30 mouse cellular contexts compared by ENCODE assay signal in the genomic region with DNA sequence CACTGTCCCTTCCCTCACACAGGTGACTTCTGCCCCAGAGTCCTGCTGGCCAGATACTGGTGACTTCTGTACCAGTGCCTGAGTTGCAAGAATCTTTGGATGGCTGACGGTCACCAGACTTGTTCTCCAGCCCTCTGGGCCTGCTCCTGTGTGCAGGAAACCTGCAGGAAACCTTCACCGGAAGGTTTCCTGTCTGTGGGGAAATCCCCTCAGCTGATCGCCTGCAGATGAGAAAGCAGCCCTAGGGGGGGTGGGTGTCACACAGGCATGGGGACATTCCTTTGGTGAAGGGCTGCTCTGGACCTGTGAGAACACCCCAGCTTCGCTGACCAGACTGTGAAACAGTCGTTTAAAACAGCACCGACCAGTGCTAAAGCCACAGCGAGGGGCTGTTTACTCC.
DNase-seq lines count a peak whose midpoint lies in the region; ATAC-seq and TF ChIP-seq lines count a peak whose summit lies in the region.
"Had no signal": no experiment of that assay in that cellular context is flagged by ENCODE, and none has a peak within 500 bp of the region (broad histone marks: within the 10 kb centered on the region; RNA-seq: fewer than 3 reads in every experiment).

No protein-coding gene starts in this region.

- H3K4me2 ChIP-seq in CH12.LX (ENCODE audit: insufficient read depth, low read depth, poor library complexity, severe bottlenecking), result peak overlapping the region; percentile 9; the same call in 1 of the 2 replicates
- H3K4me2 ChIP-seq in embryonic facial prominence, embryonic 12.5 days (replicated peaks), result no peak overlapping the region
- H3K4me2 ChIP-seq in limb, embryonic 12.5 days, result no peak overlapping the region
- H3K4me2 ChIP-seq: heart, embryonic 12.5 days; hindbrain, embryonic 15.5 days; liver, embryonic 11.5 days; midbrain, embryonic 12.5 days; neural tube, embryonic 12.5 days had no signal

- peak; percentile 5; the same call in 1 of the 2 replicates for TF ChIP-seq EP300 in CH12.LX (IDR thresholded peaks at IDR 0.05; ENCODE audit: low read length)

- DNase-seq in gastrocnemius, adult 2 months, result peak; percentile 17
- no peak for DNase-seq in gastrocnemius, adult 8-10 months (ENCODE audit: low spot score in 2 of 2)
- no peak for DNase-seq in CH12.LX (ENCODE audit: extremely low read depth)
- DNase-seq in T-cell, adult 2 months (ENCODE audit: low spot score), result no peak
- no peak for DNase-seq in cerebellum, postnatal 36 days
- DNase-seq: adrenal gland, postnatal 25 days; cerebellum, adult 8-10 months; cerebellum, postnatal 25 days; gastrocnemius, postnatal 36 days; heart, adult 2 months; heart, postnatal 4 days; kidney, adult 8-10 months; lung, postnatal 4 days; right cerebral cortex, adult 18-20 months; spleen, adult 18-20 months; thymus, adult 18-20 months; thymus, postnatal 25 days had no signal

- intact Hi-C loops in gastrocnemius, adult 2 months (cut with DNase I), result no loop called here

- TF ChIP-seq RAD21 in CH12.LX (IDR thresholded peaks at IDR 0.05; ENCODE audit: low read depth, low read length), result no peak

- no peak for ATAC-seq in embryonic facial prominence, embryonic 12.5 days (ENCODE audit: insufficient number of reproducible peaks, insufficient read depth, low FRiP score, low TSS enrichment)
- ATAC-seq in limb, embryonic 12.5 days (ENCODE audit: insufficient number of reproducible peaks, insufficient read depth, low FRiP score, low TSS enrichment, low read depth), result no peak
- ATAC-seq: forebrain, embryonic 14.5 days; intestine, embryonic 16.5 days; Patski had no signal

- peaks cover 3% of the 10 kb centered on the region for H3K9me3 ChIP-seq in CH12.LX (replicated peaks; ENCODE audit: low read length)
- H3K9me3 ChIP-seq in embryonic facial prominence, embryonic 12.5 days, result no peaks in the 10 kb centered on the region
- no peaks in the 10 kb centered on the region for H3K9me3 ChIP-seq in limb, embryonic 12.5 days
- H3K9me3 ChIP-seq: heart, embryonic 12.5 days; hindbrain, embryonic 15.5 days; midbrain, embryonic 12.5 days; neural tube, embryonic 12.5 days had no signal

- peaks cover 34 to 43% of the 10 kb centered on the region in 2 experiments for H3K4me1 ChIP-seq in CH12.LX (ENCODE audit: control insufficient read depth in 1 of 2, insufficient read depth in 2 of 2)
- peaks cover 8% of the 10 kb centered on the region for H3K4me1 ChIP-seq in embryonic facial prominence, embryonic 12.5 days
- H3K4me1 ChIP-seq in limb, embryonic 12.5 days (replicated peaks), result peaks cover 10% of the 10 kb centered on the region
- H3K4me1 ChIP-seq: heart, embryonic 12.5 days; hindbrain, embryonic 15.5 days; midbrain, embryonic 12.5 days; neural tube, embryonic 12.5 days had no signal

- H3K36me3 ChIP-seq in CH12.LX (replicated peaks in 1 of 2; ENCODE audit: control insufficient read depth in 1 of 2, insufficient read depth in 1 of 2, low read length in 1 of 2), result no peaks in the 10 kb centered on the region
- no peaks in the 10 kb centered on the region for H3K36me3 ChIP-seq in embryonic facial prominence, embryonic 12.5 days
- no peaks in the 10 kb centered on the region for H3K36me3 ChIP-seq in limb, embryonic 12.5 days
- H3K36me3 ChIP-seq: heart, embryonic 12.5 days; hindbrain, embryonic 15.5 days; midbrain, embryonic 12.5 days; neural tube, embryonic 12.5 days had no signal

- WGBS in embryonic facial prominence, embryonic 12.5 days, result 48% methylated on average over 7 of the region's 7 CpGs
- 57% methylated on average over 7 of the region's 7 CpGs for WGBS in limb, embryonic 12.5 days

- no peak overlapping the region for H3K4me3 ChIP-seq in gastrocnemius, adult 2 months
- H3K4me3 ChIP-seq in CH12.LX (replicated peaks in 1 of 3; ENCODE audit: low read depth in 2 of 3, low read length in 2 of 3, poor library complexity in 1 of 3), result no peak overlapping the region
- no peak overlapping the region for H3K4me3 ChIP-seq in embryonic facial prominence, embryonic 12.5 days
- no peak overlapping the region for H3K4me3 ChIP-seq in limb, embryonic 12.5 days (replicated peaks)
- H3K4me3 ChIP-seq: heart, adult 2 months; heart, embryonic 12.5 days; hindbrain, embryonic 15.5 days; megakaryocyte, embryonic 14.5 days; midbrain, embryonic 12.5 days; myocyte; neural tube, embryonic 12.5 days had no signal

- in situ Hi-C loops in CH12.LX (cut with MboI; ENCODE audit: low pct_ligation_motif_present, low pct_unique_long_range_greater_than_20kb, low sequenced_read_pairs), result no loop called here

- peak overlapping the region; percentile 38 for H3K27ac ChIP-seq in gastrocnemius, adult 2 months
- H3K27ac ChIP-seq in CH12.LX (ENCODE audit: insufficient read depth, low read depth), result peak overlapping the region; percentile 49
- peak overlapping the region; percentile 51; the same call in 1 of the 2 replicates for H3K27ac ChIP-seq in embryonic facial prominence, embryonic 12.5 days
- peak overlapping the region; percentile 74 for H3K27ac ChIP-seq in limb, embryonic 12.5 days
- H3K27ac ChIP-seq: heart, adult 2 months; hindbrain, embryonic 15.5 days; kidney, postnatal 0 days; midbrain, embryonic 12.5 days; neural tube, embryonic 12.5 days had no signal

- TF ChIP-seq CTCF in gastrocnemius, adult 2 months (IDR thresholded peaks at IDR 0.05), result no peak
- no peak for TF ChIP-seq CTCF in CH12.LX (conservative IDR thresholded peaks at IDR 0.05 in 1 of 2, IDR thresholded peaks at IDR 0.05 in 1 of 2; ENCODE audit: low read depth in 2 of 2, low read length in 2 of 2)

- TF ChIP-seq POLR2A in CH12.LX (IDR thresholded peaks at IDR 0.05; ENCODE audit: low read depth, low read length), result peak; percentile 38; the same call in 1 of the 2 replicates

- H3K27me3 ChIP-seq in CH12.LX (replicated peaks), result no peaks in the 10 kb centered on the region
- H3K27me3 ChIP-seq in embryonic facial prominence, embryonic 12.5 days, result no peaks in the 10 kb centered on the region
- no peaks in the 10 kb centered on the region for H3K27me3 ChIP-seq in limb, embryonic 12.5 days
- H3K27me3 ChIP-seq: heart, embryonic 12.5 days; hindbrain, embryonic 15.5 days; megakaryocyte, embryonic 14.5 days; midbrain, embryonic 12.5 days; neural tube, embryonic 12.5 days; Patski had no signal

- H3K9ac ChIP-seq in CH12.LX (ENCODE audit: insufficient read depth, low read depth), result 0 out of 2 replicates have a peak overlapping the region, but pooled peaks have one; percentile 1
- no peak overlapping the region for H3K9ac ChIP-seq in embryonic facial prominence, embryonic 12.5 days
- H3K9ac ChIP-seq in limb, embryonic 12.5 days (replicated peaks), result 0 out of 2 replicates have a peak overlapping the region, but pooled peaks have one; percentile 18
- H3K9ac ChIP-seq: heart, embryonic 12.5 days; hindbrain, embryonic 15.5 days; midbrain, embryonic 12.5 days; neural tube, embryonic 12.5 days had no signal

- no peaks in the 10 kb centered on the region for H3K79me2 ChIP-seq in CH12.LX (replicated peaks; ENCODE audit: control insufficient read depth, extremely low read depth, insufficient read depth, poor library complexity, severe bottlenecking)

- dilution Hi-C loops in CH12.LX (cut with MboI; ENCODE audit: extremely low pct_ligation_motif_present, extremely low pct_unique_long_range_greater_than_20kb, low sequenced_read_pairs), result no loop called here

TF ChIP-seq in CH12.LX, 34 proteins besides CTCF, POLR2A, EP300 and RAD21 (continues in another document):
- TF ChIP-seq SMC3 (IDR thresholded peaks at IDR 0.05; ENCODE audit: low read depth, low read length), result no peak
- no peak for TF ChIP-seq IRF4 (IDR thresholded peaks at IDR 0.05; ENCODE audit: low read depth, low read length)
- no peak for TF ChIP-seq MEF2A (IDR thresholded peaks at IDR 0.05; ENCODE audit: borderline replicate concordance, low read depth, low read length)
- no peak for TF ChIP-seq JUND (conservative IDR thresholded peaks at IDR 0.05; ENCODE audit: low read depth, low read length)
- TF ChIP-seq MAZ (IDR thresholded peaks at IDR 0.05; ENCODE audit: low read depth, low read length), result no peak
- TF ChIP-seq ZKSCAN1 (IDR thresholded peaks at IDR 0.05; ENCODE audit: borderline replicate concordance, low read depth, low read length), result no peak
- TF ChIP-seq ETS1 (conservative IDR thresholded peaks at IDR 0.05; ENCODE audit: low read depth, low read length), result peak; percentile 49; the same call in 1 of the 2 replicates
- no peak for TF ChIP-seq UBTF (IDR thresholded peaks at IDR 0.05; ENCODE audit: low read depth, low read length)
- no peak for TF ChIP-seq MXI1 (IDR thresholded peaks at IDR 0.05; ENCODE audit: low read depth, low read length)
- TF ChIP-seq JUN (IDR thresholded peaks at IDR 0.05; ENCODE audit: insufficient read depth, low read depth, low read length), result no peak
- no peak for TF ChIP-seq MAFK (IDR thresholded peaks at IDR 0.05; ENCODE audit: insufficient replicate concordance, low read length)
- TF ChIP-seq USF2 (conservative IDR thresholded peaks at IDR 0.05; ENCODE audit: low read depth, low read length), result no peak
- TF ChIP-seq GABPA (IDR thresholded peaks at IDR 0.05; ENCODE audit: insufficient replicate concordance, low read depth, low read length), result no peak
- TF ChIP-seq ELF1 (IDR thresholded peaks at IDR 0.05; ENCODE audit: low read depth, low read length), result peak; percentile 10; the same call in 1 of the 2 replicates
- peak; percentile 67 for TF ChIP-seq BHLHE40 (IDR thresholded peaks at IDR 0.05; ENCODE audit: low read depth, low read length)
- peak; percentile 62; the same call in 1 of the 2 replicates for TF ChIP-seq TCF12 (IDR thresholded peaks at IDR 0.05; ENCODE audit: low read depth, low read length)
- TF ChIP-seq KAT2A (IDR thresholded peaks at IDR 0.05; ENCODE audit: insufficient replicate concordance, low read length), result no peak
- no peak for TF ChIP-seq CHD1 (IDR thresholded peaks at IDR 0.05; ENCODE audit: low read depth, low read length)
- TF ChIP-seq E2F4 (IDR thresholded peaks at IDR 0.05; ENCODE audit: insufficient replicate concordance, low read depth, low read length), result no peak
- TF ChIP-seq RCOR1 (conservative IDR thresholded peaks at IDR 0.05; ENCODE audit: low read depth, low read length), result no peak
- no peak; the same call in 1 of the 2 replicates for TF ChIP-seq CHD2 (IDR thresholded peaks at IDR 0.05; ENCODE audit: low read length)
- no peak for TF ChIP-seq TBP (conservative IDR thresholded peaks at IDR 0.05; ENCODE audit: low read depth, low read length)
- no peak for TF ChIP-seq ZMIZ1 (IDR thresholded peaks at IDR 0.05; ENCODE audit: low read depth, low read length)
- no peak for TF ChIP-seq MAX (IDR thresholded peaks at IDR 0.05; ENCODE audit: low read length)
- TF ChIP-seq NRF1 (IDR thresholded peaks at IDR 0.05; ENCODE audit: low read depth, low read length), result 0 out of 2 replicates have a peak, but pooled peaks have one; percentile 22
- TF ChIP-seq MYC (IDR thresholded peaks at IDR 0.05; ENCODE audit: low read depth, low read length), result 0 out of 2 replicates have a peak, but pooled peaks have one; percentile 32
- no peak; the same call in 1 of the 2 replicates for TF ChIP-seq HCFC1 (IDR thresholded peaks at IDR 0.05; ENCODE audit: low read depth, low read length)
